Mouse (Mus musculus): Measurements from ENCODE around the gene Ppfibp1. TPM values are rescaled to one million over a fixed set of nuclear protein-coding genes. Genes with fewer than 3 reads are reported as not detected.

The Ppfibp1 gene
- total and polyA plus RNA-seq, 2 experiments, result 6.9 to 20.8 TPM

GRCm38 (mm10) chr6:146970811-146971210 lies 82.5 kb downstream of the Ppfibp1 start:
- no peak for TF ChIP-seq POLR2A (IDR thresholded peaks at IDR 0.05; ENCODE audit: extremely low read depth, insufficient read depth, low read length)
- no peak for TF ChIP-seq CTCF (IDR thresholded peaks at IDR 0.05; ENCODE audit: low read depth, low read length)
- peaks cover 7% of the 10 kb centered on the region; the same call in 1 of the 2 replicates for H3K4me1 ChIP-seq (ENCODE audit: control insufficient read depth, insufficient read depth, low read length)
- H3K36me3 ChIP-seq (ENCODE audit: control insufficient read depth, insufficient read depth, low read length), result no peaks in the 10 kb centered on the region
- H3K9ac ChIP-seq (ENCODE audit: low read depth, low read length), result no peak overlapping the region
- DNase-seq (ENCODE audit: extremely low read depth, low read depth, low spot score), result no peak
- H3K27me3 ChIP-seq (ENCODE audit: control insufficient read depth, insufficient read depth, low read length), result no peaks in the 10 kb centered on the region
- no peak overlapping the region for H3K27ac ChIP-seq (replicated peaks; ENCODE audit: insufficient read depth, low read depth, low read length)
- 95% methylated on average over 3 of the region's 3 CpGs for WGBS
- no peak overlapping the region for H3K4me3 ChIP-seq (ENCODE audit: insufficient read depth, low read depth, low read length)
- H3K79me2 ChIP-seq (ENCODE audit: control insufficient read depth, insufficient read depth, low read length), result peaks cover 4% of the 10 kb centered on the region; the same call in 1 of the 2 replicates

- TF ChIP-seq CTCF (IDR thresholded peaks at IDR 0.05; ENCODE audit: low read depth, low read length) (no peak), POLR2A (IDR thresholded peaks at IDR 0.05; ENCODE audit: extremely low read depth, insufficient read depth, low read length) (no peak)
- Histone ChIP-seq H3K27me3 (ENCODE audit: control insufficient read depth, insufficient read depth, low read length) (no peaks in the 10 kb centered on the region), H3K27ac (replicated peaks; ENCODE audit: insufficient read depth, low read depth, low read length) (no peak overlapping the region), H3K36me3 (ENCODE audit: control insufficient read depth, insufficient read depth, low read length) (no peaks in the 10 kb centered on the region), H3K4me1 (ENCODE audit: control insufficient read depth, insufficient read depth, low read length) (peaks cover 3% of the 10 kb centered on the region; the same call in 1 of the 2 replicates), H3K79me2 (ENCODE audit: control insufficient read depth, insufficient read depth, low read length) (peaks cover 2% of the 10 kb centered on the region; the same call in 1 of the 2 replicates), H3K9ac (ENCODE audit: low read depth, low read length) (no peak overlapping the region), H3K4me3 (ENCODE audit: insufficient read depth, low read depth, low read length) (no peak overlapping the region)
- DNase-seq (ENCODE audit: extremely low read depth, low read depth, low spot score), result no peak
- WGBS, result 61% methylated on average over 3 of the region's 3 CpGs
Observed at GRCm38 (mm10) chr6:146971366-146971765, 83.1 kb downstream of the Ppfibp1 start.

GRCm38 (mm10) chr6:146972009-146972408 lies 83.7 kb downstream of the Ppfibp1 start:
- no peak for DNase-seq (ENCODE audit: extremely low read depth, low read depth, low spot score)
- 87% methylated on average over 6 of the region's 6 CpGs for WGBS

GRCm38 (mm10) chr6:146972740-146973139 lies 84.5 kb downstream of the Ppfibp1 start:
- WGBS, result 21% methylated on average over 1 of the region's 1 CpGs
- TF ChIP-seq CTCF (IDR thresholded peaks at IDR 0.05; ENCODE audit: low read depth, low read length) (no peak), POLR2A (IDR thresholded peaks at IDR 0.05; ENCODE audit: extremely low read depth, insufficient read depth, low read length) (no peak)
- DNase-seq (ENCODE audit: extremely low read depth, low read depth, low spot score), result peak; percentile 26
- H3K4me1 ChIP-seq (ENCODE audit: control insufficient read depth, insufficient read depth, low read length), result no peaks in the 10 kb centered on the region; the same call in 1 of the 2 replicates
- H3K36me3 ChIP-seq (ENCODE audit: control insufficient read depth, insufficient read depth, low read length), result 0 out of 2 replicates have a peak, but pooled peaks cover 5% of the 10 kb centered on the region
- H3K9ac ChIP-seq (ENCODE audit: low read depth, low read length), result no peak overlapping the region
- H3K27me3 ChIP-seq (ENCODE audit: control insufficient read depth, insufficient read depth, low read length), result no peaks in the 10 kb centered on the region
- H3K79me2 ChIP-seq (ENCODE audit: control insufficient read depth, insufficient read depth, low read length), result peaks cover 2% of the 10 kb centered on the region; the same call in 1 of the 2 replicates
- H3K27ac ChIP-seq (replicated peaks; ENCODE audit: insufficient read depth, low read depth, low read length), result no peak overlapping the region
- H3K4me3 ChIP-seq (ENCODE audit: insufficient read depth, low read depth, low read length), result no peak overlapping the region

More at GRCm38 (mm10) chr6:146972009-146972408, 83.7 kb downstream of the Ppfibp1 start:
- no peaks in the 10 kb centered on the region; the same call in 1 of the 2 replicates for H3K4me1 ChIP-seq (ENCODE audit: control insufficient read depth, insufficient read depth, low read length)
- no peak overlapping the region for H3K27ac ChIP-seq (replicated peaks; ENCODE audit: insufficient read depth, low read depth, low read length)
- no peak for TF ChIP-seq CTCF (IDR thresholded peaks at IDR 0.05; ENCODE audit: low read depth, low read length)
- no peak for TF ChIP-seq POLR2A (IDR thresholded peaks at IDR 0.05; ENCODE audit: extremely low read depth, insufficient read depth, low read length)
- no peak overlapping the region for H3K4me3 ChIP-seq (ENCODE audit: insufficient read depth, low read depth, low read length)
- 0 out of 2 replicates have a peak, but pooled peaks cover 1% of the 10 kb centered on the region for H3K36me3 ChIP-seq (ENCODE audit: control insufficient read depth, insufficient read depth, low read length)
- no peak overlapping the region for H3K9ac ChIP-seq (ENCODE audit: low read depth, low read length)
- H3K79me2 ChIP-seq (ENCODE audit: control insufficient read depth, insufficient read depth, low read length), result peaks cover 2% of the 10 kb centered on the region; the same call in 1 of the 2 replicates
- H3K27me3 ChIP-seq (ENCODE audit: control insufficient read depth, insufficient read depth, low read length), result no peaks in the 10 kb centered on the region

GRCm38 (mm10) chr6:146973406-146973805 lies 85.1 kb downstream of the Ppfibp1 start:
- no peak overlapping the region for H3K4me3 ChIP-seq (ENCODE audit: insufficient read depth, low read depth, low read length)
- no peaks in the 10 kb centered on the region for H3K27me3 ChIP-seq (ENCODE audit: control insufficient read depth, insufficient read depth, low read length)
- peaks cover under 1% of the 10 kb centered on the region; the same call in 1 of the 2 replicates for H3K4me1 ChIP-seq (ENCODE audit: control insufficient read depth, insufficient read depth, low read length)
- 70% methylated on average over 2 of the region's 2 CpGs for WGBS
- no peak for TF ChIP-seq POLR2A (IDR thresholded peaks at IDR 0.05; ENCODE audit: extremely low read depth, insufficient read depth, low read length)
- no peak for TF ChIP-seq CTCF (IDR thresholded peaks at IDR 0.05; ENCODE audit: low read depth, low read length)
- H3K9ac ChIP-seq (ENCODE audit: low read depth, low read length), result no peak overlapping the region
- peaks cover 2% of the 10 kb centered on the region; the same call in 1 of the 2 replicates for H3K79me2 ChIP-seq (ENCODE audit: control insufficient read depth, insufficient read depth, low read length)
- no peak for DNase-seq (ENCODE audit: extremely low read depth, low read depth, low spot score)
- H3K27ac ChIP-seq (replicated peaks; ENCODE audit: insufficient read depth, low read depth, low read length), result no peak overlapping the region
- H3K36me3 ChIP-seq (ENCODE audit: control insufficient read depth, insufficient read depth, low read length), result peaks cover 10% of the 10 kb centered on the region; the same call in 1 of the 2 replicates

- Histone ChIP-seq H3K36me3 (ENCODE audit: control insufficient read depth, insufficient read depth, low read length) (peaks cover 10% of the 10 kb centered on the region; the same call in 1 of the 2 replicates), H3K4me1 (ENCODE audit: control insufficient read depth, insufficient read depth, low read length) (peaks cover 2% of the 10 kb centered on the region; the same call in 1 of the 2 replicates), H3K79me2 (ENCODE audit: control insufficient read depth, insufficient read depth, low read length) (peaks cover 2% of the 10 kb centered on the region; the same call in 1 of the 2 replicates), H3K4me3 (ENCODE audit: insufficient read depth, low read depth, low read length) (no peak overlapping the region), H3K27me3 (ENCODE audit: control insufficient read depth, insufficient read depth, low read length) (no peaks in the 10 kb centered on the region), H3K9ac (ENCODE audit: low read depth, low read length) (no peak overlapping the region), H3K27ac (replicated peaks; ENCODE audit: insufficient read depth, low read depth, low read length) (no peak overlapping the region)
- no peak for DNase-seq (ENCODE audit: extremely low read depth, low read depth, low spot score)
- TF ChIP-seq POLR2A (IDR thresholded peaks at IDR 0.05; ENCODE audit: extremely low read depth, insufficient read depth, low read length) (no peak), CTCF (IDR thresholded peaks at IDR 0.05; ENCODE audit: low read depth, low read length) (no peak)
Observed at GRCm38 (mm10) chr6:146973830-146974229, 85.5 kb downstream of the Ppfibp1 start.
